Mouse (Mus musculus) thymus, adult 2 months (tissue): Measurements from ENCODE around the gene Pdk3.

Experiments
- CTCF ChIP-seq: fragments of 200-500 bp; IDR thresholded peaks from 2 replicates; pipeline ENCODE4 v1.5.1; 2012; ENCODE audit warnings: mild to moderate bottlenecking, control low read depth, low read length, moderate library complexity, borderline replicate concordance; ENCODE audit not compliant: control insufficient read depth, poor library complexity, insufficient read depth; ENCODE audit errors: extremely low read depth
- POLR2A ChIP-seq: fragments of 200-500 bp; IDR thresholded peaks from 2 replicates; pipeline ENCODE4 v1.6.1; 2012; ENCODE audit warnings: mild to moderate bottlenecking, low read length, control low read depth, moderate library complexity; ENCODE audit not compliant: control insufficient read depth, poor library complexity, insufficient read depth; ENCODE audit errors: extremely low read depth

DNA sequence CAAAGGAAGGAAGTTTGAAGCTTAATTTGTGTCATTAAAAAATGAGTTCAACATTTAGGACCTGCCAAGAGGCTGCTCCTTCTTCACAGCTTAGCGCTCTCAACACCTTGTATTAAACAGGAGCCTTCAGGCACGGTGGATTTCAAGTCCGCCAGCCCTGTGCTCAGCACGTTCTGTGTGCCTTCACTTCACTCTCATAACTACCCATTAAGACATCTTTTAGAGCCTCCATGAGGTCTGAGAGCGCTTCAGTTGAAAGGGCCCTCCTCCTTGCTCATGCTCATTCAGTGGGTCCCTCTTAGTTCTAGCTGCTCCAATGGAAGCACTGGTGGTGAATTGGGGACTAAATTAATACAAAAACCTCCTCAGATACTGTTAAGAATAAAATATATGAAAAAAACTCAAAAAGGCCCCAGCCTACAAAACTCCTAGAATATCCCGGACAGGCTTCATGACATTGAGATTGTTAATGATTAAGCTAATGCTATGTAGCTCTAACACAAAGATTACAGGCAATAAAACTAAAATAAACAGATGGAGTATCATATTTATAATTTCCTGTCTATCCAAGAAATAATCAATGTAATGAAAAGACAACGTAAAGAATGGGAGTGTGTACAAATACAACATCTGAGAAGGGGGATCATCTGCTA, 45.1 kb upstream of the Pdk3 start:
- TF ChIP-seq POLR2A (no peak), CTCF (no peak)
